Mouse (Mus musculus): ENCODE data around the gene Trp53i13.

DNA sequence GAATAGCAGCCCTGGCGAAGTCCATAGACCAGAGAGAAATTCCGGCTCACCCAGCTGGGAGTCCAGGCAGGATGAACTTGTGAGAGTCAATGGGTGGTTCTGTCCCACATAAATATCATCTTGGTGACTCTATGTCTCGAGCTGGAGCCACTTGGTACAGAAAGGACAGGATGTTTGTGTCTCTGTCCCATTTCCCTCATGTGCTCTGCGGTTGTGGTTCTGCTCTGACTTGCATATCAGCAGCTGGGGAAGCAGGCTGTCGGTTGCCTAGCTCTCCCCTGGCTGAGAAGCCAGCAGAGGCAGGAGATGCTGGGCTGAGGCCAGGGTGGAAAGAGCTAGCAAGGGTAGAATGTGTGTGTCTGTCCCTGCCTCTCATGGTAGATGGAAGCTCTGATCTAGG lies 3.3 kb upstream of the Trp53i13 start, which contains the start of gene Gm10392:
- TF ChIP-seq CTCF (IDR thresholded peaks at IDR 0.05) = no peak
- 0 out of 2 replicates have a peak, but pooled peaks have one; percentile 22 for TF ChIP-seq POLR2A (IDR thresholded peaks at IDR 0.05; ENCODE audit: insufficient read depth, low read depth, low read length)

Measured in heart, adult 2 months (tissue).